Mouse (Mus musculus) layer of hippocampus, postnatal 10 days (tissue): Measurements from ENCODE around the gene Svs2. TPM values are rescaled to one million over a fixed set of nuclear protein-coding genes. Genes with fewer than 3 reads are reported as not detected.
A peak's percentile ranks its signal among the peaks of the same experiment; 100 is the strongest.
"Not testable (repeated sequence)": the region's sequence is repeated elsewhere in the genome, so short reads cannot be mapped to it uniquely, and the experiment has no call there.

ENCODE experiments used
- DNase-seq, 2 experiments: peaks; one replicate each; pipeline ENCODE4 v3.0.0; 2021; ENCODE audit warnings: low spot score in 2 of 2
- long read RNA-seq: library from polyadenylated mRNA; stranded (forward); transcript quantifications from one replicate; pipeline ENCODE4 v2.0.0, GENCODE M21; 2023
- total RNA-seq, 2 experiments: library from RNA; stranded (reverse); gene quantifications; 2 replicates each; pipeline ENCODE4 v1.2.3; 2021

The Svs2 gene
- not detected for total RNA-seq
- long read RNA-seq, result 0 reads

GRCm38 (mm10) chr2:164238366-164238765 lies at the start of gene Svs2:
TSS of gene Svs2 (minus strand) at chr2:164238466.
- no peak for DNase-seq

GRCm38 (mm10) chr2:164278359-164278758 lies 40.1 kb upstream of the Svs2 start, which contains the start of gene Svs4:
TSS of gene Svs4 (minus strand) at chr2:164278459.
- DNase-seq, result no peak

DNA sequence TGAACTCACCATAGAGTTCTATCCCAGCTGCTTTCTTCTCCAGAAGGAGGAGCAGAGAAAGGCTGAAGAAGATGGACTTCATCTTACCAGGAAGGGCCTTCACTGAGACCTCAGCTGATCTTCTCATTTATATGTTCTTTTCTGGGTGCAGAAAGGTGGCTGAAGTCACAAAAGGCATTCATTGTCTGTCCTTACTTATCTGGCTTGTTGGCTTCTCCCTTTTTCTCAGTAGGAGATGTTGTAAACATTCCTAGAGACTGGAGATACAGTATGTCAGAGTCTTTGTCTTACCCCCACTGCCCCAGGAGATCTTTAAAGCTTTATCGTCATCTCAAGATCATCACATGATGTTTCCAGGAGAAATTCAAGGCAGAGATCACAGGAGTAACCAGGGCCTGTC lies 18.3 kb upstream of the Svs2 start, which contains the start of gene Svs3b:
Gene Svs3b, minus strand, starts transcription at position 101 of the 400 bp plus-strand sequence.
- not testable (repeated sequence) for DNase-seq

GRCm38 (mm10) chr2:164232671-164233070 lies 5.6 kb downstream of the Svs2 start:
- DNase-seq, result no peak

GRCm38 (mm10) chr2:164228361-164229070 lies 9.8 kb downstream of the Svs2 start:
- DNase-seq, result no peak

DNA sequence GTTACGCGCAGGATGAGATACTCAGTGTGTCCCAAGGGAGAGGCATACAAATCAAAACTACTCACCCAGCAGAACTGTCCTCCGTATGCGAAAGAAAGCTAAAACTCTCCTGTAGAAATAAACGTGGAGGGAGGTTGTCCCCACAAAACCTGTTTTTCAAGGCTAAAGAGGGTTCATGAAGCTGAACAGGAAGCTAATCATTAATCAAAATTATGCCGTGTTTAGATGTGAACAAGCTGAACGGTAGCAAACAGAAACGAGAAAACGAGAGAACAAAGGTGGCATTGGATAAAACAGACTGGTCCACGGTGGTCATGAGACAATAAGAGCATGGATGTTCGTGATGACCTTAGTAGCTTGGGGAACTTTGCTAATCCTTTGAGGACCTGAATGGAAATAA lies 16.7 kb downstream of the Svs2 start, which contains the start of gene Wfdc15b:
Gene Wfdc15b, minus strand, starts transcription at position 139 of the 400 bp plus-strand sequence.
- DNase-seq, result no peak

GRCm38 (mm10) chr2:164219295-164219694 lies 19.0 kb downstream of the Svs2 start:
- no peak for DNase-seq

- DNase-seq, result peak in 1 of 2 experiments; percentile 12
Measured at GRCm38 (mm10) chr2:164212711-164213110, 25.6 kb downstream of the Svs2 start.

GRCm38 (mm10) chr2:164210892-164211291 lies 27.4 kb downstream of the Svs2 start:
- no peak for DNase-seq

GRCm38 (mm10) chr2:164206676-164207075 lies 31.6 kb downstream of the Svs2 start:
- no peak for DNase-seq

GRCm38 (mm10) chr2:164206011-164206410 lies 32.3 kb downstream of the Svs2 start:
- not testable (repeated sequence) for DNase-seq

DNA sequence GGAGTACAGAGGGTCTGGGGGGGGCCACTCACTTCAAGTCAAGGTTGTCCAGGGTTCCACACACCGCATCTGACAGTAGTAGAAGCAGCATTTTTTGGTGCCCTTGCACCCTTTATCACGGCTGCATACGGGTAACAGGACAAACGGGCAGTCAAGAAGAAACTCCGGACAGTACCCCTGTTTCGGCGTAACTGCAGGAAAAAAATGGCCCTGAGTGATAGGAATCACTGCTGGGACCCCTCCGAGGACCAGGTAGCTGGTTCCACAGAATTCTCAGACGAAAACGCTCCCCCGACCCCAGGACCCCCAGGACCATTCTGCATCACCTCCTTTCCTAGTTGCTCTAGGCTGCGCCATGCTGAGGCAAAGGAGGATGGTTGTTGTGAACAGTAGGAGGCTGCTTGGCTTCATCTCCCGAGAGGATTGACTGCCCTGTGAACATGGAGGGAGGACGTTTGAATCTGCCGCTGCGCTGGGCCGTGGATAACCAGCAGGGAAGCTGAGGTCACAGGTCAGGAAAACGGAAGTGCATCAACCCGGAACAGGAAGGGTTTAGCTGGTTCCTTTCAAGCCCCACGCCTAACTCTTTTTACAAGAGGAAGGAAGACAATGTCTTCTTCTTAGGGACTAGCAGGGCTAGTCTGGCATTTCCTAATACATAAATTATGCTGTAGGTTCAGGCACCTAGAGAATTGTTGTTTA lies 38.5 kb downstream of the Svs2 start, which contains the start of gene Wfdc15a:
Gene Wfdc15a, minus strand, starts transcription at position 505 of the 702 bp plus-strand sequence.
- DNase-seq, result no peak

- no peak for DNase-seq
Measured at GRCm38 (mm10) chr2:164196700-164196990, 41.6 kb downstream of the Svs2 start.

DNA sequence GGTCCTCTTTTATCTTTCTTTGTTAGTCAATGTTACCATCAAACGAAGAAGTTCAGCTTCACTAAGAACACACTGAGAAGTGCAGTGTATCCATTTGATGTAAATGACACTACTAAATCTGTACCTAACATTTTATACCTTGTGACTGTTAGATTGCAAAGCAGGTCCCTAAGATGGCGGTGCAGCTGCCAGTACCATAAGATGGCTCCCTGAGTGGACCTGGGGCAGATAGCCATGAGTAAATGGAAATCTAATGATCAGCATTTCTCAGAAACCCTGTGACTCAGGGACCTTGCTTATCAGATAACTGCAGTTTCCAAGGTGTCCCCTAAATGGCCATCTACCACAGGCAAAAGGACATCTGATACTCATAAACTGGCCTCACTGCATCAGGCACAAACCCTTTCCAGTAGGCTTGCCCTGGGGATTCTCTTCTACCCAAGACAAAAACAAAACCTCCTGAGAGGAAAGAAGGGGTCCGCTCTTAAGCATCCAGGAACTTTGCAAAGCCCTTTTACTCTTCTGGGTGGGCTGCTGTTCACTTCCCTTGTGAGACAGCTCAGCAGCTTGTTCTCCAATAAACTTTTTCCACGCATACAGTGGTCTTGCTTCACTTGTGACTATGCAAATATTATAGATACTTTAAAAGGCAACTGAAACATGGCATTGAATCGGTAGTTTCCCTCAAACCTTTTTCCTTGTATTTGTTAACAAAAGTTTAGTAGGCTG lies 42.1 kb downstream of the Svs2 start:
- no peak for DNase-seq

GRCm38 (mm10) chr2:164194959-164195630 lies 43.2 kb downstream of the Svs2 start:
- no peak for DNase-seq

GRCm38 (mm10) chr2:164192279-164192678 lies 46.0 kb downstream of the Svs2 start:
- DNase-seq, result no peak

- DNase-seq, result no peak
Measured at GRCm38 (mm10) chr2:164190576-164190975, 47.7 kb downstream of the Svs2 start, which contains the start of gene Wfdc12. TSS of gene Wfdc12 (minus strand) at chr2:164190608.

DNA sequence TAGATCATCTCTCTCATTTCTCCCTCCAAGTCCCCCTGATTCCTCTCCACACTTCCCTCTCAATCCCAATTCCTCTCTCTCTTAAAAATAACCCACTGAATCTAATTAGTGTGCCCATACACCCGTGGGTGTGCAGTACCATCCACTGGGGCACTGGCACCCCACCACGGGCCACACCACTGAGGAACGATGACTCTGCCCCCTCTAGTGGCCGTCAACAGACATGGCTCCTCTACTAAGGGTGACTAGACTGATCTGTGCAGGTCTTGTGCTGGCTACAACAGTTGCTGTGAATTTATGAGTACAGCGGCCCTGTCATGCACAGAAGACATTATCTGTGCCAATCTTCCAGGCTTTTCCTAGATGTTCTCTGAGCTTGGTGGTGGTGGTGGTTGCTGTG lies 49.5 kb downstream of the Svs2 start:
- no peak for DNase-seq
